Mouse (Mus musculus): ENCODE measurements around the gene Apol7a. TPM values are rescaled to one million over a fixed set of nuclear protein-coding genes. Genes with fewer than 3 reads are reported as not detected.
"Not testable (repeated sequence)": the region's sequence is repeated elsewhere in the genome, so short reads cannot be mapped to it uniquely, and the experiment has no call there.

Gene Apol7a
- total RNA-seq (2021) (under 1 TPM in 1 of 2 experiments, not detected in 1; 0.21 TPM), polyA plus RNA-seq (2012; rRNA removed) (0.07 TPM in 1 of 2 replicates, not detected in the other)
- long read RNA-seq = 0 reads

DNA sequence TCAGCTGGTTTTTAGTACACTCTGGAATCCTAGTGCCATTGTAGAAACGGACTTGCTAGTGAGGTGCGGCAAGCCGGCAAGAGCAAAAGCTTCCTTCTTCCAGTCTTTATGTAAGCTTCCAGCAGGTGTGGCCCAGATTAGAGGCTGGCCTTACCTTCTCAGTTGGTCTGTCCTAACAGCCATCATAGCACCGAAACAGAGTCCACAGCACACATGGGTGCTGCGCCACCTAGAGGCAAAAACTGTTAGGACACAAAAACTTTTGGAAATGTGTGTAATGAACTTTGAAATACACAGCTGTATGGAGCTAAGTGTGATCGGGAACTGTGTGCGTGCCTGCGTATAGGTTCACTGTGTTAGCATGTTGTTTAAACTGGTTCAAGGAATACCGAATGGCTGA, at the start of gene Apol7a:
Apol7a (minus strand) TSS at position 84 of the 400 bp plus-strand sequence.
- peak; percentile 27 for DNase-seq

DNA sequence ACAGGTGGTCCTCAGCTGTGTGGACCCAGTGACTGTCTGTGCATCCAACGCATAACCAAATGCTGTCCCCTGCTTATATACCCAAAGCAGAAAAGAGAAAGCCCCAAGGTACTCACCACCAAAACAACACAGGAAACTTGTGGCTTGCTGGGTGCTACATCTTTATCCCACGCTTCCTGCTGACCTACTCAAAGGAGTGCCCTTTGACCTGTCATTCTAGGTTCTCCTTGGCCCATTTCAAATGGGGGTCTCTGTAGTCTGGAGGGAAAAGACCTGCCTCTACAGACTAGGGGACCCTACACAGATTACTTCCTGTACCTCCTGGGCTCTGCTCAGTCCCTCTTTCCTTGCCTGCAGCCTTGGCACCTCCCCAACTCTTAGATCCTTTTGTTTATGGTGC, 48.5 kb upstream of the Apol7a start, which contains the start of gene Apol7b:
Apol7b (minus strand) TSS at position 101 of the 400 bp plus-strand sequence.
- not testable (repeated sequence) for DNase-seq

GRCm38 (mm10) chr15:77445668-77446067, 46.8 kb upstream of the Apol7a start:
- not testable (repeated sequence) for DNase-seq

- DNase-seq = peak; percentile 8
These were observed 45.8 kb upstream of the Apol7a start for GRCm38 (mm10) chr15:77444746-77445145.

DNA sequence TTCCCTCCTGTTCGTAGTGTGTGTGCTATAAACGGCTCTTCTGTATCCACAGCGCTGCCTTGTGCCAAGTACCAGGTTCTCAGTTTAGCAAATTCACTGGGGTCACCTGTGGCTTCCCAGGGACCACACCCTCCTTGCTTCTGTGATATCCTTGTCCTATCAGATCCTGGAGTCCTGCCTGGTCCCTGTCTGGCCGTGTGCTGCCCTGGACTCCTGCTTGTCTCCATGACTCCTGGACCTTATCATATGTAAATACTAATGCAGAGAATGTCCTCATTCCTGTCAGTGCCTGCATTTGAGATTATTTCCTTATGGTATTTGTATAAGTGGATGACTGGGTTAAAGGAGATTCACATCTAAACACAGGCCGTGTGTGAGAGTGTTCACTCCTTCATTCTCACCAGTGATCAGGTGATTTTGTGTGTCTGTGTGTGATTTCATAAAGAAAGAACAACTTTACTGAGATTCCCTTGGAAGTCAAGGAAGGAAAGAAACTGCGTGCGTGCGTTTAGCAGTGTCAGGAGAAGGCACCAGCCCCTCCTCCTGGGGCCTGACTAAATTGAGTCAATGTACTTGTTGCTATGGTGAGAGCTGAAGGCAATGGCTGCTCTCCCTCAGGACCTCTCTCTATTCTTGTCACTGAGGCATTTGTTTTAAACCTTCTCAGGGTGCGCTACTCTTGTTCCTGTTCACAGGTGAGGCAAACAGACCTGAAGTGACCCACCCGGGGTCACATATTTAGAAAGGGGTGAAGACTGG, 30.0 kb upstream of the Apol7a start:
- not testable (repeated sequence) for DNase-seq

- peak; percentile 30 for DNase-seq
These were observed 24.0 kb upstream of the Apol7a start for GRCm38 (mm10) chr15:77422925-77423324.

- not testable (repeated sequence) for DNase-seq
These were observed 20.7 kb upstream of the Apol7a start for GRCm38 (mm10) chr15:77419657-77420056.

DNA sequence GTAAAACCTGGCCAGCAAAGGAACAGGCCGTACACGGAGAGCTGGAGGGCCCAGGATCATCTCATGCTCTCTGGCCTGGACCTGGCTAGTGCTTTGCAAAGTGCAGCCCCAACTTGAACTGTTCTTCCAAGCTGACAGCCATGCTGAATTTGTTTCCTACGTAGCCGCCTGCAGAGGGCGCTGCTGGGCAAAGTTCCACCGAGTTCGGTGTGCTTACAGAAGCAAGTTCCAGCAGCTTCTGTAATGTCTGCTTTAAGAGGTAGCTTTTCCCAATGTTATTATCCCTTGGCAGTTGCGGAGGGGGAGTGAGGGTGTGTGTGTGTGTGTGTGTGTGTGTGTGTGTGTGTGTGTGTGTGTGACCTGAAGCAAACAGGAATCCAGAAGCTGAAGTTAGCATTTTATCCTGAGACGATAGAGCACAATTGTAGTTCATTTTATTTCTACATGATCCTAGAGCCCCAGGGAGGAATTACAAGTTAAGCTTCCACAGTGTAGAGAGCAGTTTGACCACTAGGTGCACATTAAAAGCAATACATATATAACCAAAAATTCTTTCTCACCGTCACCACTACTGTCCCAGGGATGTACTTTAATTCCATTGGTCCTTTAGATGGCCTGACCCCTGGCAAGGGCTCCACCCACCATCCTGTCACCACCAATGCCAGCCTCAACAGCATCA, 17.9 kb upstream of the Apol7a start:
- not testable (repeated sequence) for DNase-seq

GRCm38 (mm10) chr15:77415653-77416052, 16.7 kb upstream of the Apol7a start:
- not testable (repeated sequence) for DNase-seq

DNA sequence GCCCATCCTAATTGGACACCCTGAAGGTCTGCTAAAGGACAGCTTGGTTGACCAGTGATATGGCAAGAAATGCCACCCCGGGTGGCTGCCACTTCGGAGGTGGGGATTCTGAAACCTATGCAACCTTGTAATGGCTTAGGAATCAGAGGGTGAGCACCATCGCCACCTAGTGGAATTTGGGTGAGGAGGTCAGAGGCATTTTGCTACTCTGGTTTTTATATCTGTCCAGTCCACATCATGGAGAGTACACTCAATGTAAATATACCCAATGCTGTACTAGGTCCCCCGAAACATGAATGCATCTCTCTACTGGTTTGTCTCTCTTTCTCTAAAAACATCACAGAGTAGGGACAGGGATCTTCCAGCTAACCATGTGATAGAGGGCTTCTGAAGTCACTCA, 13.8 kb upstream of the Apol7a start:
- DNase-seq = not testable (repeated sequence)

DNA sequence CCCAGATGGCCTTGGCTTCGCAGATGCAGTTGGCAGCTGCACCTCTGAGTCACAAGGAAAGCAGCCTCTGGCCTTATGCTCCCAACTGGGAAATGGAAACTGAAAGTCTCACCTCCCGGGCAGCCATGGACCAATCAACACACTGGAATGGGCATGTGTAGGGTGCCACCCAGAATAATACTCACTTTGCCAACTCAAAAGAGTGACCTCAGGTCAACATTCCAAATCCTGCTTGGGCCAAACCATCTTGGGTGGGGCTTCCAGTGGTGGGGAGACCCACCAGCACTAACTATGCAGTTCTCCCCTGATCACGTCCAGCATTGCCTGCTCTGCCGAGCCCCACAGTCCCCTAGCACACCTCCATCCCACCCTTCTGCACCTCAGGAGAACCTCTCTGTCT, 12.1 kb upstream of the Apol7a start, which contains the start of gene Apol9a:
Apol9a (minus strand) TSS at position 101 of the 400 bp plus-strand sequence.
- not testable (repeated sequence) for DNase-seq

- not testable (repeated sequence) for DNase-seq
These were observed 7.5 kb upstream of the Apol7a start for GRCm38 (mm10) chr15:77406370-77406769.

GRCm38 (mm10) chr15:77397450-77398132, 1.3 kb downstream of the Apol7a start:
- DNase-seq = peak; percentile 50

DNA sequence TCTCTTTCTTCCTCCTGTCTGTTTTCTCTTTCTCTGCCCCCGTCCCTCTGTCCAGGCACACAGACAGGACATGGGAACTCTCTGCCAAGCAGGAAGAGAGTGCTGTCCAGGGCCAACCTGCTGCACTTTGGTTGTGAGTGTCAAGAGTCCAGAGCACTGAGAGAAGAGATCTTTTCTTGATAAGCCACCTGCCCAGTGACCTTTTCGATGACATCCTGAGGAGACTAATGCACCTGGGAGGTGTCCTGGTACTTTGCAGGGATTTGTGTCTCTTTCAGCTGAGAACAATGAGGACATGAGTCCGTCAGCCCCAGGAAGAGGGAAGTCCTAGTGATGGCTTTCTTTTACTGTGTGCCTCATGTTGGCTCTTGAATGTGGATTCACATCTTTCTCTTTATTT, 5.1 kb downstream of the Apol7a start:
- DNase-seq = not testable (repeated sequence)

DNA sequence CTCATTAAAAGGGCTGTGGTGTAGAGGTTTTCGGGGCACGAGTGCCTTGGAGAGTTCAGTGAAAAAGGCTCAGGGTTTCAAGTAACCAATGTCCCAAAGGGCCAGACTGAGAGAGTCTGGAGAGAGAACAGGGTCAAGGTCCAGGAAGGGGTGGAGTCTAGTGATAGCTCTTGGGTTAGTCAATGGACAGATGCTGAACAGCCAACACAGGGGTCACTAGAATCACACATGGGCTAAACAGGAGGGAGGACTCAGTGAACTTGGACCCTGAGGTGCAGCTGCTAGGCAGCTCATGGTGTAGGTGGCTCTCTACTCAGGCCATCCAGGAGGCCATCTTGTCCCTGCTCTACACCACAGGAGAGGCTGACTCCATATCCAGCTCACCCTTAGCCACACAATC, 11.4 kb downstream of the Apol7a start:
- DNase-seq = no peak

DNA sequence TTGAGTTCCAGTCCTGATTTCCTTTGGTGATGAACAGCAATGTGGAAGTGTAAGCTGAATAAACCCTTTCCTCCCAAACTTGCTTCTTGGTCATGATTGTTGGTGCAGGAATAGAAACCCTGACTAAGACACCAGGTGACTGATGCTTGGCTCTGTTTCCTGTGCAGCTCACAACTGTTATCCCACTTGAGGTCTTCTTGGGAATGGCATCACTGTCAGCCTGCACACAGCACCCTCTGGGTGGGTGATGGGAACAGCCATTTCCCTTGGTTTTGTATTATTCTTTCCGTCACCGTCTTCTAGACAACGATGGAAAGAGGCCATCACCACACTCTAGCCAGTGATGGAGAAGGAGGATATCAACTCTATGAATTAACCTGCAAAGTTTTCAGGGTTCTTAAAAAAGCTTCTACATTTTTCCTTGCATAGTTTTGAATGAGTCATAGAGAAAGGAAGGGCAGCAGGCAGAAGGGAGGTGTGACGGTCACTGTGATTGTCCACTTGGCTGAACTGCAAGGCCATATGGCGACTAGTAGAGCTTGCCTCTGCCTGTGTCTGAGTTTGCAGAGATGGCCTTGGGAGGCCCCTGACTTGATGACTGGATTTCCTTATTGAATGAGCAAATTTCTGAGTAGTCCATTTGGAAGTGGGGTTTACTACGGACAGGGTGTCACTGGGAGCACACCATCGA, 14.4 kb downstream of the Apol7a start:
- DNase-seq = peak; percentile 87

- DNase-seq = no peak
These were observed 16.0 kb downstream of the Apol7a start for GRCm38 (mm10) chr15:77382880-77383279.

DNA sequence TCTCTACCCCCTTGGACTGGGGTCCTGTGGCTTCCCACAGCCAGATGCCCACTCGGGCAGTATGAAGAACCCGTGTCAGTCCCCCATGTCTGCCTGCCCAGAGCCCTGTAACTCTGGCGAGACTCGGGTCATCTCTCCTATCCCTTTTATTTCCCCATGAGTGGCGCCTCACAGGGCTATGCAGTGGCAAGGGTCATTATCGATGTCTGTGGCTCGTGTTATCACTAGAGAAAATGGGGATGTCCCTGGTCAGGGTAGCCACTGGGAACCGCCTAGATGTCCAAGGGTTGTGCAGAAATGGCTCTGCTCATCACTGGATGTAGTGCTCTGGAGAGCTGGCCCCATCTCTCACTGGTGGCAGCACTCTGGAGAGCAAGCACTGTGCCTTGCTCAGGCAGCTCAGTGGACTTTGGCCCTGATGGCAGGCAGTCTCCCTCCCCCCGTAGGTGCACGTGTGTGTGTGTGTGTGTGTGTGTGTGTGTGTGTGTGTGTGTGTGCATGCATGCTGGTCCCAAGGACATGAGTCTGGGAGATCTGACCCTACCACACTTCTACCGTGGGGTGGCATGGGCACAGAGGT, 16.5 kb downstream of the Apol7a start:
- no peak for DNase-seq

DNA sequence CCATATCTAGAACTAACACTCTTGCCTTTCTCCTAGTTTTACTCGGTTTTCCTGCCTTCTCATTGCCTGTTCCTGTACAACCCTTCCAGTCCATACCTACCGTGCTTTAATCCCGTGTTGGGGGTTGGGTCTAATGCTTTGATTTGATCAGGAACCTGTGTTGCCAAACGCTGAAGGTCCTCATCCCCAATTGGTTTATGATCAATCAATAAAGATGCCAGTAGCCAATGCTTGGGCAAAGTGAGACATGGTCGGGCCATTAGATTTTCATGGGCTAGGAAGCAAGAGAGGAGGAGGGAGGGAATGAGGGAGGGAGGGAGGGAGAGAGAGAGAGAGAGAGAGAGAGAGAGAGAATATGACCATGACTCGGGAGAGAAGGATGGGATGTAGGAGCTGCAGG, 17.4 kb downstream of the Apol7a start:
- no peak for DNase-seq

DNA sequence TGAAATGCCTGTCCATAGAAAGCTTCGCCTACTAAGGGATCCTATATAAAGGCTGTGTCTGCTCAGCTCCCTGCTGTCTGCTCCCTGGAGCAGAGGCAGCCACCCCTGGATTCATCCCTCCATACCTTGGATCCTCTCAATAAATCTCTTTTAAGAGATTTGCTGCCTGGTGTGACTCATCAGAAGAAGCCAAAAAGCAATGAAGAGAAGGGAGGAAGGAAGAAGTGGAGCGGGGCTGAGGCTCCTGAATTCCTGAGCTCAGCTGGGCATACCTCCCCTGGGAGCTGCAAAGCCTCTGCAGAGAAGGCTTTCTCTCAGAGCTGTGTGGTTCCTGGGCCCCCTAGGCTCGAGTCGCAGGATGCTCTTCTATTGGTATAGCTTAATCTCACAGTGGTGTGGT, 19.0 kb downstream of the Apol7a start:
- DNase-seq = no peak

- no peak for DNase-seq
These were observed 21.5 kb downstream of the Apol7a start for GRCm38 (mm10) chr15:77377419-77377818.

Measured in adrenal gland, adult 2 months (tissue).